Mouse (Mus musculus): ENCODE measurements around the gene Plek.

- TF ChIP-seq CTCF (IDR thresholded peaks at IDR 0.05; ENCODE audit: low read depth, low read length) (no peak), EP300 (IDR thresholded peaks at IDR 0.05; ENCODE audit: insufficient read depth, low read depth, low read length) (no peak), POLR2A (IDR thresholded peaks at IDR 0.05; ENCODE audit: insufficient read depth, low read length) (no peak)
Observed at GRCm38 (mm10) chr11:16972027-16972426, 80.2 kb downstream of the Plek start.
